Mouse (Mus musculus) spleen, postnatal 0 days (tissue): Measurements from ENCODE around the gene Sorbs2. TPM values are rescaled to one million over a fixed set of nuclear protein-coding genes. Genes with fewer than 3 reads are reported as not detected.

ENCODE experiments used
- polyA plus RNA-seq: library from polyadenylated mRNA; unstranded; fragments of >200 nt; fragmentation: Nextera tagmentation; extraction: Ambion mirVana; gene quantifications from 2 replicates; pipeline ENCODE4 v1.2.1, GENCODE M21; 2015

Sorbs2 gene
- 34.5 and 42.8 TPM in 2 replicates for polyA plus RNA-seq

GRCm38 (mm10) chr8:45507634-45508321 lies at the start of gene Sorbs2:
Gene Sorbs2 (plus strand): TSS chr8:45507788.

Other genes starting within 250 kb of the Sorbs2 start
- gene F11, start 245.8 kb upstream of the Sorbs2 start, polyA plus RNA-seq, result not detected in 2 replicates
- not detected in 2 replicates for gene Klkb1, start 212.9 kb upstream of the Sorbs2 start, polyA plus RNA-seq
- not detected in 2 replicates for gene Gm45753, start 199.3 kb upstream of the Sorbs2 start, polyA plus RNA-seq
- 1.0 and 1.5 TPM in 2 replicates for gene Cyp4v3, start 174.6 kb upstream of the Sorbs2 start, polyA plus RNA-seq
- gene Fam149a, start 125.5 kb upstream of the Sorbs2 start, polyA plus RNA-seq, result 2.2 and 2.4 TPM in 2 replicates
- 1.7 and 1.9 TPM in 2 replicates for gene Tlr3, start 96.7 kb upstream of the Sorbs2 start, polyA plus RNA-seq